Mouse (Mus musculus): ENCODE data around the gene Ubl3.

- TF ChIP-seq CHD2 (IDR thresholded peaks at IDR 0.05; ENCODE audit: low read depth, low read length) (no peak), HCFC1 (IDR thresholded peaks at IDR 0.05; ENCODE audit: borderline replicate concordance, insufficient read depth, low read length) (no peak)
Measured at GRCm38 (mm10) chr5:148481745-148482144, 70.8 kb downstream of the Ubl3 start.

All from ES-E14 (cell line).